Mouse (Mus musculus): Measurements from ENCODE around the gene Dnajc7. TPM values are rescaled to one million over a fixed set of nuclear protein-coding genes. Genes with fewer than 3 reads are reported as not detected.
"Not testable (repeated sequence)": the region's sequence is repeated elsewhere in the genome, so short reads cannot be mapped to it uniquely, and the experiment has no call there.

The Dnajc7 gene
- polyA plus RNA-seq, 1 experiment from 2014 or later, result 60.9 TPM

DNA sequence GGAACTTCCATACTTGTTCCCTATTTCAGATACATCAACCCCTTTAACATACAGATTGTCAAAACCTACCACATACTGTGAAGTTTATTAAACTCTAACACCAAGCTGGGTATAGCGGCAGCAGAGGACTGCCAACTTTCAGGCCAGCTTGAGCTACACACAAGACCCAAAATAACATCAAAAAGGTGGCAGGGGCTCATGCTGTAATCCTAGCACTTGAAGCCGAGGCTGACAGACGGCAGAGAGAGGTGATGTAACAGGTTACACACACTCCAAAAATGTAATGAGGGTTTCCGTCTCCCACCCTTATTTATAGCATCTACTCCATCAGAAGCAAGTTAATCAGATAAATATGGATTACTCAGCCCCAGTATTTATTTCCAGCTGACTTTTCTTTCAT is 24.4 kb downstream of the Dnajc7 start:
- H3K4me1 ChIP-seq (ENCODE audit: control insufficient read depth, low read depth, low read length), result no peaks in the 10 kb centered on the region
- no peak overlapping the region for H3K4me3 ChIP-seq (ENCODE audit: low read depth, low read length)
- H3K9me3 ChIP-seq (replicated peaks; ENCODE audit: control insufficient read depth, low read length), result no peaks in the 10 kb centered on the region
- peaks cover 65% of the 10 kb centered on the region for H3K36me3 ChIP-seq (ENCODE audit: control insufficient read depth, insufficient read depth)
- 77% methylated on average over 4 of the region's 4 CpGs for WGBS (ENCODE audit: insufficient replicate concordance)
- no peak overlapping the region for H3K9ac ChIP-seq (ENCODE audit: low read depth, low read length)
- no peaks in the 10 kb centered on the region for H3K27me3 ChIP-seq (ENCODE audit: control insufficient read depth, insufficient read depth, low read depth, low read length)
- ATAC-seq (ENCODE audit: low read depth), result no peak
- no peak overlapping the region for H3K4me2 ChIP-seq (ENCODE audit: low read depth, low read length)
- H3K27ac ChIP-seq (ENCODE audit: low read length), result no peak overlapping the region

DNA sequence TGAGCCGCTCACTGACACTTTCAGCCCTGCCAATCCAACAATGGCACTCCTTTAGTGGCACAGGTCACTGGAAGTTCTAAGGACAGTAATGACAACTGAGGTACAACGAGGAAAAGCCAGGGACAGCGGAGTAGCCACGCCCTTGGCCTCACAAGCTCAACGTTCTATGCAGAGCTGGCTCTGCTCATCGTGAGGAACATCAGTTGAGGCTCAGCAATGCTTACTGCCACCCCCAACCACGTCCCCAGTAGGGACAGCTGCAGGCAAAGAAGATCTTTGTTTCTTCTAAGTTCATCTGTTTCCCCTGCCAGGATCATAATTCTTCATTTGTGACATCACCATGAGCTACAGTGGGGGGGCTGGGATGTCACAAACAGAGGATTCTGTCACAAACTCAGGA is 25.4 kb downstream of the Dnajc7 start:
- Histone ChIP-seq H3K27me3 (ENCODE audit: control insufficient read depth, insufficient read depth, low read depth, low read length) (no peaks in the 10 kb centered on the region), H3K4me1 (ENCODE audit: control insufficient read depth, low read depth, low read length) (no peaks in the 10 kb centered on the region), H3K27ac (ENCODE audit: low read length) (no peak overlapping the region), H3K9ac (ENCODE audit: low read depth, low read length) (no peak overlapping the region), H3K9me3 (replicated peaks; ENCODE audit: control insufficient read depth, low read length) (no peaks in the 10 kb centered on the region), H3K4me2 (ENCODE audit: low read depth, low read length) (no peak overlapping the region), H3K4me3 (ENCODE audit: low read depth, low read length) (no peak overlapping the region), H3K36me3 (ENCODE audit: control insufficient read depth, insufficient read depth) (peaks cover 68% of the 10 kb centered on the region)
- no peak for ATAC-seq (ENCODE audit: low read depth)
- 82% methylated on average over 7 of the region's 7 CpGs for WGBS (ENCODE audit: insufficient replicate concordance)

DNA sequence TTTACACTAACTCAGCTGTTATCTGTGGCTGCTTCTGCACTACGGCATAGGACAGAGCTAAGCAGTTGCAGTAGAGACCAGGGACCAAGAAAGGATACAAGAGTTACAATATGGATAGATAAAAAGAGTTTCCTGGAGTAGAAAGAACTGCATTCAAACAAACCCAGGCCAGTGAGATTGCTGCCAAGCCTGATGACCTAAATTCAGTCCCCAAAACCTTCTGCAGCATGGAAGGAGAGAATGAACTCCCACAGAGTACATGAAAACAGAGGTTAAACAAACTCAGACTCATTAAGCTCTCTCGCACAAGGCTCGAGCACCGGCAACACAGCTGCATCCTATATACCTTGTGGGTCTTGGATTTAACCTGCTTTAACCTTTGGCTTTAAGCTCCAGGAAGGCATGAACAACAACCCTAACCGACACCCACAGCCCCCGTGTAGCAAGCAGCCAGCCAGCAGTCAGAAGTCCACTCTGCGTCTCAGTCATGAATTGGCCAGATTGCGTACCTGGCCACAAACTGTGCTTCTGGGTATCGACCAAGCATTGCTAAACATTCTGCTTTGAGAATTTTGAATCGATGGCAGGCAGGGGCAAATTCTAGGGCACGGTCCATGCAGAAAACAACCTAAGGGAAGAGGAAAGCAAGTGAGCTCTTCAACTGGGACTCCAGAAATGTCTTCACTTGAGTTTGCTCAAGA is 27.5 kb downstream of the Dnajc7 start:
- no peak overlapping the region for H3K9ac ChIP-seq (ENCODE audit: low read depth, low read length)
- H3K27me3 ChIP-seq (ENCODE audit: control insufficient read depth, insufficient read depth, low read depth, low read length), result no peaks in the 10 kb centered on the region
- ATAC-seq (ENCODE audit: low read depth), result no peak
- no peak overlapping the region for H3K4me2 ChIP-seq (ENCODE audit: low read depth, low read length)
- peaks cover 59% of the 10 kb centered on the region for H3K36me3 ChIP-seq (ENCODE audit: control insufficient read depth, insufficient read depth)
- no peaks in the 10 kb centered on the region for H3K9me3 ChIP-seq (replicated peaks; ENCODE audit: control insufficient read depth, low read length)
- no peak overlapping the region for H3K4me3 ChIP-seq (ENCODE audit: low read depth, low read length)
- H3K4me1 ChIP-seq (ENCODE audit: control insufficient read depth, low read depth, low read length), result no peaks in the 10 kb centered on the region
- H3K27ac ChIP-seq (ENCODE audit: low read length), result no peak overlapping the region
- WGBS (ENCODE audit: insufficient replicate concordance), result 91% methylated on average over 11 of the region's 11 CpGs

DNA sequence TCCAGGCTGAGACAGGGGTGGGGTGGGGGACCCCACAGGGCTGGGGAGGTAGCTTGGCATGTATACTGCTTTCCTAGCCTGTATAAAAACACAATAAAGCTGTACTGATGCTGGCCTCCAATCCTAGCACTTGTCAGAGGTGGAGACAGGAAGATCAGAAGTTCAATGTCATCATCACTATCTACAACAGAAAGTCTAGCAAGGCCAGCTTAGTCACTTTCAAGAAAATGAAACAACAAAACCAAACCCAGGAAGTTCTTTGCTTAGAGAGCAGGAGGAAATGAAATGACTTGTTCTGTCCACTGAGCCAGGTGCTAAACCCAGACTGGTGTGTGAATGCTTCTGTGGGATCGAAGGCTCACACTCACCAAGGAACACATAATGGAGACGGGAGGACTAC is 31.5 kb downstream of the Dnajc7 start:
- H3K9me3 ChIP-seq (replicated peaks; ENCODE audit: control insufficient read depth, low read length), result no peaks in the 10 kb centered on the region
- no peak overlapping the region for H3K4me2 ChIP-seq (ENCODE audit: low read depth, low read length)
- H3K4me3 ChIP-seq (ENCODE audit: low read depth, low read length), result no peak overlapping the region
- WGBS (ENCODE audit: insufficient replicate concordance), result 82% methylated on average over 2 of the region's 2 CpGs
- no peaks in the 10 kb centered on the region for H3K27me3 ChIP-seq (ENCODE audit: control insufficient read depth, insufficient read depth, low read depth, low read length)
- ATAC-seq (ENCODE audit: low read depth), result no peak
- H3K27ac ChIP-seq (ENCODE audit: low read length), result 0 out of 2 replicates have a peak overlapping the region, but pooled peaks have one; percentile 21
- H3K9ac ChIP-seq (ENCODE audit: low read depth, low read length), result no peak overlapping the region
- peaks cover 68% of the 10 kb centered on the region for H3K36me3 ChIP-seq (ENCODE audit: control insufficient read depth, insufficient read depth)
- H3K4me1 ChIP-seq (ENCODE audit: control insufficient read depth, low read depth, low read length), result no peaks in the 10 kb centered on the region

DNA sequence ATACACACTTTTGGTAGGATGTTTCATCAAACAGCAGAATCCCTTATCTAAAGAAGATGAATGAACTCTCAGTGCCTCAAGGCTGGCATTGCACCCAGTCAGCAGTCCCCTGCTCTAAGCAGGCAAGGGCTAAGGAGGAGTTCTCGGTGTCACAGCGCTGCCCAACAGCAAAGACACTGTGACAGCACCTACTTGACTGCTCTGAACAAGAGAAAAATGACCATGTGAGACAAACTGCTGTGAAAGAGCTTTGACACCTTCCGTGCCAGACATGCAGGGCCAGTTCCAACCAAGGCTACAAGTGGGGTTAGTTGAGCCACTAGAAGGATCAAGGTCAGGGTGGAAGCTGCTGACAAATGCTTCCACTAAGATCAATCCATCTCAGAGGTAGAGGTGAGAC is 34.8 kb downstream of the Dnajc7 start:
- no peak for ATAC-seq (ENCODE audit: low read depth)
- Histone ChIP-seq H3K27me3 (ENCODE audit: control insufficient read depth, insufficient read depth, low read depth, low read length) (no peaks in the 10 kb centered on the region), H3K36me3 (ENCODE audit: control insufficient read depth, insufficient read depth) (peaks cover 49% of the 10 kb centered on the region), H3K4me2 (ENCODE audit: low read depth, low read length) (no peak overlapping the region), H3K4me3 (ENCODE audit: low read depth, low read length) (no peak overlapping the region), H3K9ac (ENCODE audit: low read depth, low read length) (no peak overlapping the region), H3K27ac (ENCODE audit: low read length) (no peak overlapping the region), H3K9me3 (replicated peaks; ENCODE audit: control insufficient read depth, low read length) (no peaks in the 10 kb centered on the region), H3K4me1 (ENCODE audit: control insufficient read depth, low read depth, low read length) (no peaks in the 10 kb centered on the region)
- 85% methylated on average over 3 of the region's 3 CpGs for WGBS (ENCODE audit: insufficient replicate concordance)

DNA sequence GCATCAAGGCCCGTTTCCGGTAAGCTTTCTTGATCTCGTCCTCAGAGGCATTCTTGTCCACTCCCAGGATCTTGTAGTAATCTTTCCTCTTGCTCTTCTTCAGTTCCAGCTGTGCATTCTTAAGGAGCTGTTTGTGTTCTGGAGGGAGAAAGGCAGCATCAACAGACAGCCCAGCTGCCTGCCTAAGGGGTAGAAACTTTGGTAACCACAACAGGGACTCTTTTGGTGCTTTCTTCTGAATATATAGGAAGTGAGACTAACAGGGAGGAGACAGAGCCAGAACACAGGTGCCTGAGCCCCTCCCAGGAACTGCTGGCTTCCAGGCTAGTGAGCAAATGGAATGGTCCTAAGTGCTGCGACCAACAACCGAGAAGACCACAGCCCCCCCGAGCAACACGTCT is 35.4 kb downstream of the Dnajc7 start:
- Histone ChIP-seq H3K4me3 (ENCODE audit: low read depth, low read length) (no peak overlapping the region), H3K27me3 (ENCODE audit: control insufficient read depth, insufficient read depth, low read depth, low read length) (no peaks in the 10 kb centered on the region), H3K36me3 (ENCODE audit: control insufficient read depth, insufficient read depth) (peaks cover 43% of the 10 kb centered on the region), H3K27ac (ENCODE audit: low read length) (no peak overlapping the region), H3K4me2 (ENCODE audit: low read depth, low read length) (no peak overlapping the region), H3K9ac (ENCODE audit: low read depth, low read length) (no peak overlapping the region), H3K4me1 (ENCODE audit: control insufficient read depth, low read depth, low read length) (no peaks in the 10 kb centered on the region), H3K9me3 (replicated peaks; ENCODE audit: control insufficient read depth, low read length) (no peaks in the 10 kb centered on the region)
- no peak for ATAC-seq (ENCODE audit: low read depth)
- WGBS (ENCODE audit: insufficient replicate concordance), result 80% methylated on average over 7 of the region's 7 CpGs

DNA sequence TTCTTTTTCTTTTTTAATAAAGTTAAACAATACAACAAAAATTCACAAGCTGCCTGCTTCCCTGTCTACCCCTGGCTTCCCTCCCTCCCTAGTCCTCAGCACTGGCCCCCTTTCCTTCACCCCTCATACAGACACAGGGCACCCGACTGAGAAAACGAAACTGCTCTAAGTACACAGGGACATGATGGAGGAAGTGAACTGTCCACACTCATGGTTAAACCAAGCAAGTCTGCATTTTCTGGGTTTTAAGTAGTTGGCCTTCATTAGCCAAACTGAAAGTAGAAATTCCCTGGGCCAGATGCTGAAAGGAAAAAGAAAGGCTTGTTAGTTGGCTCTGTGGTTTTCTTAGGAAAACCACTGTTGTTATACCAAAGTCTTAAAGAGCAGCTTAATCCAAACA is 37.1 kb downstream of the Dnajc7 start:
- Histone ChIP-seq H3K27me3 (ENCODE audit: control insufficient read depth, insufficient read depth, low read depth, low read length) (no peaks in the 10 kb centered on the region), H3K9me3 (replicated peaks; ENCODE audit: control insufficient read depth, low read length) (no peaks in the 10 kb centered on the region), H3K36me3 (ENCODE audit: control insufficient read depth, insufficient read depth) (peaks cover 32% of the 10 kb centered on the region), H3K4me3 (ENCODE audit: low read depth, low read length) (no peak overlapping the region), H3K27ac (ENCODE audit: low read length) (no peak overlapping the region), H3K4me2 (ENCODE audit: low read depth, low read length) (no peak overlapping the region), H3K4me1 (ENCODE audit: control insufficient read depth, low read depth, low read length) (no peaks in the 10 kb centered on the region), H3K9ac (ENCODE audit: low read depth, low read length) (no peak overlapping the region)
- WGBS (ENCODE audit: insufficient replicate concordance), result 74% methylated on average over 2 of the region's 2 CpGs
- ATAC-seq (ENCODE audit: low read depth), result no peak

DNA sequence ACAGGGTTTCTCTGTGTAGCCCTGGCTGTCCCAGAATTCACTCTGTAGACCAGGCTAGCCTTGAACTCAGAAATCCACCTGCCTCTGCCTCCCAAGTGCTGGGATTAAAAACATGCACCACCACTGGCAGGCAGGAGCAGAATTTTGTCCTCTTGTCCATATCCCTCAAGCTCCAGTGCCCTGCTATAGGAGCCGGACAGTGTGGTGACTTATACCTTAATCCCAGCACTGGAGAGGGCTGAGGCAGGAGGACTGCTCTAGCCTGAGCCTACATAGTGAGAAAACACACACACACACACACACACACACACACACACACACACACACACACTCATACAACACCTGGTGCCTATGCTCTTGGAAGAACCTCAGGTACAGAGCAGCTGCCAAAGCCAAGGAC is 37.6 kb downstream of the Dnajc7 start:
- 83% methylated on average over 1 of the region's 1 CpGs for WGBS (ENCODE audit: insufficient replicate concordance)
- H3K4me1 ChIP-seq (ENCODE audit: control insufficient read depth, low read depth, low read length), result not testable (repeated sequence)

DNA sequence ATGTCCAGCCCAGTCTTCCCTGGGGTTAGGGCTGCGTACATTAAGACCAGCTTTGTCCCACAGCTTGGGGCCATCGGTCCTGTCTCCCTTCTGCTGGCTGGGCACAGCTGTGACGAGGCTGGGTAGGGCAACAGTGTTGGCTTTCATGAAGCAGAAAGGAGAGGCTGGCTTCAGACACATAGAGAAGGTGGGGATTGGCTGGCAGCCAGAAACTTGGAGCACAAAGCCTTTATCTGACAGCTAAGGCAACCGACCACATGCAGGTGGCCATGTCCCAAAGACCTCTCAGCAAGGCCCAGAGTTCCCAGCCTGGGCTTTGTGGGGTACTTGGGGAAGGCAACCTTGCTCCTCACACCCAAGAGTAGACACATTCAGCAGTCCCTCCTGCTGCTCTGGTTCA is 38.2 kb downstream of the Dnajc7 start:
- Histone ChIP-seq H3K36me3 (ENCODE audit: control insufficient read depth, insufficient read depth) (peaks cover 32% of the 10 kb centered on the region), H3K27me3 (ENCODE audit: control insufficient read depth, insufficient read depth, low read depth, low read length) (no peaks in the 10 kb centered on the region), H3K4me2 (ENCODE audit: low read depth, low read length) (no peak overlapping the region), H3K9me3 (replicated peaks; ENCODE audit: control insufficient read depth, low read length) (no peaks in the 10 kb centered on the region), H3K4me1 (ENCODE audit: control insufficient read depth, low read depth, low read length) (no peaks in the 10 kb centered on the region), H3K27ac (ENCODE audit: low read length) (no peak overlapping the region), H3K9ac (ENCODE audit: low read depth, low read length) (no peak overlapping the region), H3K4me3 (ENCODE audit: low read depth, low read length) (no peak overlapping the region)
- 63% methylated on average over 4 of the region's 4 CpGs for WGBS (ENCODE audit: insufficient replicate concordance)
- no peak for ATAC-seq (ENCODE audit: low read depth)

More for the DNA sequence above, 37.6 kb downstream of the Dnajc7 start:
- ATAC-seq (ENCODE audit: low read depth); H3K4me2 ChIP-seq (ENCODE audit: low read depth, low read length); H3K27ac ChIP-seq (ENCODE audit: low read length); H3K9me3 ChIP-seq (replicated peaks; ENCODE audit: control insufficient read depth, low read length); H3K4me3 ChIP-seq (ENCODE audit: low read depth, low read length); H3K27me3 ChIP-seq (ENCODE audit: control insufficient read depth, insufficient read depth, low read depth, low read length); H3K9ac ChIP-seq (ENCODE audit: low read depth, low read length): not testable (repeated sequence)
- peaks cover 32% of the 10 kb centered on the region for H3K36me3 ChIP-seq (ENCODE audit: control insufficient read depth, insufficient read depth)
